Mouse (Mus musculus) left cerebral cortex, postnatal 25 days (tissue): ENCODE measurements around the gene Foxb2. TPM values are rescaled to one million over a fixed set of nuclear protein-coding genes. Genes with fewer than 3 reads are reported as not detected.
"Not testable (repeated sequence)": the region's sequence is repeated elsewhere in the genome, so short reads cannot be mapped to it uniquely, and the experiment has no call there.

ENCODE experiments used
- DNase-seq, 2 experiments: peaks; one replicate each; pipeline ENCODE4 v3.0.0; 2022; ENCODE audit warnings: low spot score in 2 of 2, mixed read lengths in 1 of 2
- intact Hi-C: fragments of 180-260 bp; cut with DNase I; formaldehyde crosslinking; loops from one replicate; pipeline ENCODE4 v1.15.1; 2025
- total RNA-seq, 2 experiments: library from RNA; stranded (reverse); gene quantifications; 2 replicates each; pipeline ENCODE4 v1.2.3; 2021

Gene Foxb2
- not detected for total RNA-seq

DNA sequence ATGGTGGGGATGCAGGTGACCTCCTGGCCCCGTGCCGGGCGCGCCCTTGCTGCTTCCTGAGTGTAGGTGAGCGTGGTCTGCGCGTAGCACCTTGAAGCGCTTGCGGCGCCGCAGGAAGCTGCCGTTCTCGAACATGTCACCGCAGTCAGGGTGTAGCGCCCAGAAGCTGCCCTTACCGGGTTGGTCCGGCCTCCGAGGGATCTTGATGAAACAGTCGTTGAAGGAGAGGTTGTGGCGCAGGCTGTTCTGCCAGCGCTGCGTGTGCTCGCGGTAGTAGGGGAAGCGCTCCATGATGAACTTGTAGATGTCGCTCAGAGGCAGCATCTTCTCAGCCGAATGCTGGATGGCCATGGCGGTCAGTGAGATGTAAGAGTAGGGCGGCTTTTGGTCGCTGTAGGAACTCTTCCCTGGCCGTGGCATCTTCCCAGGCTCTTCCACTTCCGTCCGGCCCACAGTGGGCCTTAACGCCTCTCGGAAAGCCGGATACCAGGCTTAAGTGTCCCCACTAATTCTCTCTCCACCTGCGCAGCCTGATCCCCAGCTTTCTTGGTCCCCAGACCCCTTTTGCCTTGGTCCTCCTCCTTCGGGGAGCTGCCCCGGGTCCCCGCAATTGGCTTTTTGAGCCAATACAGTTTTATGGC, at the start of gene Foxb2:
Foxb2 (minus strand) TSS at position 585 of the 641 bp plus-strand sequence.
- intact Hi-C loops = no loop called here
- peak in 1 of 2 experiments; percentile 10 for DNase-seq

DNA sequence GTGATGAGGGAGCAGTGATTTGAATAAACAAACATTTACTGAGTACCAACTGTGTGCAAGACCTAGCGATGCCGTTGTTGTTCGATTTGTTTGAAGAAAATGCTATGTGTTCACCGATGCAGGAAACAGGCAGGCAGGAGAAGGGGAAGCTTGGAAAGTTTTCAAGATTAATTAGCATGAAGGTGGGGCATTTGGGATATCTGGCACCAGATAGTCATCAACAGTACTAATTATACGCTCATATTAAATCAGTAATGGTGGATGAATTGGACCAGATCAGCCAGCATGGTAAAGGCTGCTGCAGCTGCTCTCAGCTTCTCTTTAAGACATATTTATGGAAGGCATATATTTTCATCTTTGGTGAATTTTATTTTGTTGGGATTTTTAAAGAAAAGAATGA, 37.9 kb upstream of the Foxb2 start:
- intact Hi-C loops = no loop called here
- no peak for DNase-seq

DNA sequence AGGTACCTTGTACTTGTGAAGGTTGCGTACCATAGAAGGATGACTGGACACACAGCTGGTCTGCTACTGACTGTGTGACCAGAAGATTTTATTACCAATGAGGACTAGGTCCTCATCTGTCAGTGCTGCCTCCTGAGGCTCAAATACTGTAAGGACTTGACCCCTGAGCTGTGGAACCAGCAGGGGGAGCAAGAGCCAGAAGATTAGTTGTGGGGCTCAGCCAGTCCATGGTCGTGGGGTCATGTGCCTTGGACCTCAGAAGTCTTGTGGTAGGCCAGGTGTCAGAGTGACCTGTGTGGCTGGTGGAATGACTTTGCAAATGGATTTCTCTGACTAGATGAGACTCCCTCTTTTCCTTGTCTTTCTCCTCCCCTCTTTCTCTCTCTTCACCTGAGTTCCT, 29.5 kb upstream of the Foxb2 start:
- intact Hi-C loops = no loop called here
- DNase-seq = no peak

DNA sequence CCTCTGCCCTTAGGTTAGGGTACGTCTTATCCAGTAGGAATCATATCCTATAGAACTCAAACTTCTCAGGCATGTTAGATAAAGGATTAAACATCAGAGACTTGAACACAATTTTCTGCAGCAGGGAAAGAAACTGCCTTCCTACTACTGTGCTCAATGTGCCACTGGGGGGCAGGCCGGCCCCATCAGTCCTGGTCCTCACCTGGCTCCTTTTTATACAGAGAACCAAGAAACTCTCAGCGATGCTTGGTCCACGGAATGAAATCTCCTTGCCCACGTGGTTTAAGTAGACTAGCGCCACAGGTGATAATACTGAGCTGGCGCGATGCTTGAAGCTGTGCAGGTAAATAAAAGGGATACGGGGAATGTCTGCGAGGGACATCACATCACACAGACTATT, 26.1 kb upstream of the Foxb2 start:
- DNase-seq = peak in 1 of 2 experiments; percentile 27

DNA sequence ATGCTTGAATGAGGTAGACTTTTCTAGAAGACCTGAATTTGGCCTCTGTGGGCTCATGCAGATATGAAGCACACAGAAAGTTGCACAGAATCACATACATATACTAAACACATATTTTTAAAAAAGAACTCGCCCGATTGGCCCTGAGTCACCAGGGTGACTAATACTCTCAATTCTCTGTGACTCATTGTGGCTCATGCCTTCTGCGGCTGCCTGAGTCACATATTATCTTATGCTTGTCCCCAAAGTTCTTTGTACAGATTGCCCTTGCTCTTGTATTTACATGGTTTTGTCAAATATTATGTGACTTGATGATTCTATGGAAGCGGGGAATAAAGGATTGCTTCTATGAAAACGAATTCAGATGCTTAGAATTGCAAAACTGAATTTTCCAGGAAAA, 25.0 kb upstream of the Foxb2 start:
- intact Hi-C loops = loop anchor here (5.0 to 10.0 kb wide), 2 partner anchors 134 to 486 kb away; no protein-coding TSS in a partner anchor
- peak in 1 of 2 experiments; percentile 38 for DNase-seq

More for the DNA sequence above, 26.1 kb upstream of the Foxb2 start:
- intact Hi-C loops = loop anchor here (5.0 to 10.0 kb wide), 2 partner anchors 133 to 485 kb away; no protein-coding TSS in a partner anchor

DNA sequence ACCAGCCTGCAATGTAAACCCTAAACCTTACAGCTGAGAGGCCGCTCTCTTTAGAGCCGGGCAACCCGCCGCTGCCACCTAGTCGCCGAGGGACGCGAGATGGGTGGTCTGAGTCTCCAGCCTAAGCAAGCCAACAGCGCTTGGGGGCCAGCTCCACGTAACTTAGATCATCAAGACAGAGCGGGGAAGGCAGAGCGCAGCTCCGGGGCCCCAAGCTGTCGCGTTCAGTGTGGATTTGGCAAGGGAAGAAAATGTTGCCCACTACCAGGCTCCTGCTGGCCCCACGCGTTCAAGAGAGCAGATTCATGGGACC, 2.8 kb upstream of the Foxb2 start:
- DNase-seq = no peak
- intact Hi-C loops = no loop called here

DNA sequence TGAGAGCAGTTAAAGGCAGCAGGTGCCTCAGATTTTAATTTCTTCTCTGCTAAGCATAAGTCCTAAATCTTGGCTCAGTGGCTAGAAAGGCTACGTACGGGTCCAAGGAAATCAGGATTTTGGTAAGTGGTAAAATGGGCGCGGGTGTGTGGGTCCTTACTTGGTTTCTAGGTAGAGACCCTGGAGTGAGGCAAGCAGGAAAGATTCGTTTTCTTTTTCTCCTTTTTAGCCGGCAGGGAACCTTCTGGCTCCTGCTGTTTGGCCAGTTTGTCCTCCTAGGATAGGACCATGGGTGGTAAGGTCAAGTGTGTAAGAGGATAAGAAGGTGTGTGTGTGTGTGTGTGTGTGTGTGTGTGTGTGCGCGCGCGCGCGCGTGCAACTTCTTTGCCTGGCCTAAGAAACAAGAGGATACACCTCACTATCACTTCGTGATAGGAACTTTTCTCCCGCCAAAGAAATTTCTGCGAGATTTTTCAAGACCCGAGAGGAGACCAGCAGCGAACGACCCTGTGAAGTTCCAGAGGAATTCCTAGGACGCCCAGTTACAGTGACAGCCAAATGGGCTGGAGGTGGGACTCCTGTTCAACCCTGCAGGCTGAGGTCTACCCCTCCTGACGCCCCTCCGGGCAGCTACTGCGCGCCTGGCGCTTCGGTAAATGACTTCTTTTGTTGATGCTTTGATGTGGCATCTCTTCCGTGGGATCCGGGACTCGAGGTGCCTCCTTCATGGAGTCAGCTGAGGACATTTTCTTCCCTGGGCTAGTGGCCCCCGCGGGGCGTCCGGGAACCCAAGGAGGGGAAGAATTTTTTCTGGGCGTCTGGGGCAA, 2.2 kb upstream of the Foxb2 start:
- DNase-seq = no peak
- intact Hi-C loops = no loop called here

DNA sequence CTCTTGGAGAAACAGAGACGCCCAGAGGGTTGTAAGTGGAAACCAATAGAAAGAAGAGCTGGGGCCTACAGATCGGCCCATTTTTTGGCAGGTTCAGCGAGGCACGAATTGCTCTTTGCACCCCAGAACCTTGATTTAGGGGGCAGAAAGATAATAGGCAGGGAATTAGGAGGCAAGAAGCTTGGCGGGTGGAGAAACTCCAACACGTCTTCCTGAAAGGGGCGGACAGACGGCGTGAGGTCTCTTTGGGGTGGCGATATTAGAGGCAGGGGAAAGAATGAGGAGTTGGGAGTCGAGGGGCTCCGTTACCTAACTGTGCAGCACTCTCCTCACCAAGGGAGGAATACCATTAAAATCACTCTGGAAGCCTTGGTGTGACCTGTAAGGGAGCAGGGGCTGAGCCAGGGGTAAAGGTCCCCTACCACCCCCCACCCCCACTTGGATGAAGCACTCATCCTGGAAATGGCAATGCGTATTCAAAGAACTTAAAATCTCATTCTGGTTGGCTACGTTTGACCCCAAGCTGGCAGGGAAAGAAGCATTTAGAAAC, 1.5 kb upstream of the Foxb2 start:
- intact Hi-C loops = no loop called here
- no peak for DNase-seq

DNA sequence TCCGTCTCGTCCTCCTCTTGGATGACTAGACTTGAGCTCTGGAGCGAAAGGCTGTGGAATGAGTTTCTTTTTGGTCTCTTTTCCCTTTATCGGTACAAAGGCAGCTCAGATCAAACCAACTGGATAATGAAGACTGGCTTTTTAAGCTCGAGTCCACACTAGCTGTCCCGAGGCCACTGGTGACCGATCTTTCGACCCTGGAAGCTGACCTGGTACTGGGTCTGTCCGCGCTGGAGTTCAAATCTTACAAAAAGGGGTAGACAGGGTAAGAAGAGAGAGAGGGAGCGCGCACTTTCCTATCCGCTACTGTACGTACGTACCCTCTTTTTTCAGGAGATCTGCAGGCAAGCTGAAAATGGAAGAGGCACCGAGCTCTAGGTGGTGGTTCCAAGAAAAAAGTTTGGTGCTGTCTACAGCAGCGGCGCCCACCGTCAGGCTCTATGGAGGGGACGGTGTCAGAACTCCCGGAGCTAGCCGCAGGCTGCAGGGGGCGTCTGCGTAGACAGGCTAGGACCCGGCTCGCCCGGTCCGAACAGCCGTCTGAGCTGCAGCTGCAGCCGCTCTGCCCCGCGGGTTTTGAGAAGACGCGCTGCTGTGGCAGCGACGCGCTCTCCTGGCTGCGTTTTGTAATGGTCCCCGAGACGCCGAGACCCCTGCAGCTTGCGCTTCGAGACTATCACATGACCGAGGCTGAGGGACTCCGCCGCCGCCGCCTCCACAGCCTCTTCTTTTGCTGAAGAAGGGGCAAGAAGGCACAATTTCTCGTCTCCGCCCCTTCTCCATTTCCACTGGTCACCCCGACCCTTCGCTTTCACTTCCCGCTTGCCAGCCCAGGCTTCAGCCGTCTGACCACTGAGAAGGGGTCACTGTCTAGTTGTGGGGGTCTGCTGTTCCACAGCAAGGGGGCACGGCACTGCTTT, 597 bp upstream of the Foxb2 start:
- DNase-seq = peak in 1 of 2 experiments; percentile 4
- intact Hi-C loops = no loop called here

DNA sequence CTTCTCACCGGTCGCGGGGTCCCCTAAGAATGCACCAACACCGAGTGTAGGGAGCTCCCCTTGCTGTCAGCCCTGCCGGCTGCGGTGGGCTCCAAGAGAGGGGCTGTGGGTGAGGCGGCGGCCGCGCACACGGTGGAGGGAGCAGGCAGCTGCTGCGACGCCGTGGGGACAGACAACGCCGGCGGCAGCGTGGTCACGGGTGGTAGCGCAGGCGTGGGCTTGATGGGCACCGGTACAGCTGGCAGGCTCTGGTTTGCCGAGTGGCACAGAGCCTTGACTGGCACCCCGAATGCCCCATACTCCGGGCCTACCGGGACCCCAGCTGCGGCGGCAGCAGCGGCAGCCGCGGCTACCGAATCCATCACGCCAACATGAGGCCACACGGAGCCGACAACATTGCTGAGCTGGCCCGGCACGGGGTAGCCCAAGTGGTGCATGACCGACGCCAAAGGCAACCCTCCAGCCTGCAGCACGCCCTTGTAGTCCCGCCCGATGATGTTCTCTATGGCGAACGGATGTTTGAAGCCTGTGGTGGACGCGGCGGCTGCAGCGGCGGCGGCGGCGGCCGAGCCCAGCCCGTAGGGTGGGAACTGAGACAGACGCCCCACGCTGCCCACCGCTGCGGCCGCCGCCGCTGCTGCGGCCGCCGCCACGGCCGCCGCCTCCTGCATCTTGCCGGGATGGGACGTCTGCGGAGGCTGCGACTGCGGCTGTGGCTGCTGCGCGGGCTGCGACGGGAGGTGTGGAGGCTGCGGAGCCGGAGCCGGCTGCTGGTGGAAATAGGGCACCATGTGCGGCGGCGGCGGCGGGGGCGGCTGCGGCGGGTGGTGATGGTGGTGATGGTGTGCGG, 1.0 kb downstream of the Foxb2 start:
- intact Hi-C loops = no loop called here
- DNase-seq = peak in 1 of 2 experiments; percentile 28

DNA sequence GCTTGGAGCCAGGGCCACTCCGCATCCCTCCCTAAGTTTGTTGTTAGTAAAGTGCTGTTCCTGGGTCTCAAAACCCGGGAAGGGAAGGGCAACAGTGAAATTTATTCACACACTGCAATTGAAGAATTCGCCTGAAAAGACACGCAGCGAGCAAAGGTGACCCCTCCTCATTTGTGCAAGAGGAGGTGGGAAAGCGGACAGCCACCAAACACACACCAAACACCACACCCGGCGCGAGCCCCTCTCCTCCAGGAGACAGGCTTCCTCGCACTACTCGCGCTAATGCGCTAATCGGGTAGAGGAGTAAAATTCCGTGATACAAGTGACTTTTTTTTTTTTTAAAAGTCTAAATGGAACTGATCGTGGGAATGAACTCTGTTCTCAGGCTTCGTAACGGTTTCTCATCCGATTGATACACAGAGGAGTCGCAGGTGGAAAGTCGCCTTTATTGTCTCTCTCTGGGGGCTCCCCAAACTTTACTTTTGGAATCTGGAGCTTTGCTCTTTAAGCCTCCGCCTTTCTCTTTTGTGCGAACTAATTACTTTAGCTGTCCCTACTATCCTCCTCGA, 2.3 kb downstream of the Foxb2 start:
- intact Hi-C loops = no loop called here
- DNase-seq = no peak

DNA sequence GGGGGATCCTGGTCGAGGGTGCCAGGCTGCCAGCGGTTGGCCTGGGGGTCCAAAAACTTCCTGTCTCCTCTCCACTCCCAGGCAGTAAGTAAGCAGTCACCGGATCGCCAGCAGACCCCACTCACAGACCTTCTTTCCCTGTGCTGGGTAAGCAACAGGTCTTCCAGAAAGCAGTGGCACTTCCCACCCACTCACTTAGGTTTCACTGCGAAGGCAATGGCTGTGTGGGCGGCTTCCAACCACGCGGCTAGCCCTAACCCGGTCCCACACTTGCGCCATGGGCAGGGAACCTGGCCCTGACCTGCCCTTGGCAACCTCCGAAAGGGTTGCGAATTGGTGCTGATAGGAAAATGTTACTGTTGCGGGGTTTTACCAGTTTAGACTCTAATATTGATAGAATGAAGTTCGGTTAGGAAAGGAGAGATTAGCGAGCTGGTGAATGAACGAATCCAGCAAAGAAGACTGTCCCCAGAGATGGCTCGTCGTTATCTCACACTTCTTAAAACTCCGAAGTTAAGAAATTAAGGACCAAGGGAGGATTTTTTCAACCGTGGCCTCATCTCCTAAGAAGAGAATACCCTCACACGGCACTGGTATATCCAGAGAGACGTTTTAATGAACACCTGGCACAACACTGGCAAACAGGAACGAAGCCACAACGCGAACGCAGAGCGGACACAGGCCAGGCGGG, 3.0 kb downstream of the Foxb2 start:
- DNase-seq = no peak
- intact Hi-C loops = no loop called here

DNA sequence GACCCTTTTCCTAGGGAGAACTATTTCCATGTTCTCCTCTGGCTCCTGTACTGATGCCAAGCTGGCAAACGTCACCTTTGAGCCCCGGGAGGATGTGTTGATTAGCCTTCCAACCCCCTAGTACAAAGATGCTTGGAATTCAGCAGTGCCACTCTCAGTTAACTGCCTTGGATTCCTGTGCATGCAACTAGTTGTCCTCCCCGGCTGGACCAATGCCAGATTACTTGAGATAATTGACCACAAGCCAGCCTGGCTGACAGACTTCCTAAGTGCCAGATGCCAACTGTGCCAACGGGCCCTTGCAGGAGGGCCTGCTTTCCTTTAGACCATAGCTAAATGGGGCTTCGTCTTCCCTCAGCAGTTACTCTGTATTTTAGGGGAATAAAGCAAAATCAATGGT, 5.1 kb downstream of the Foxb2 start:
- intact Hi-C loops = no loop called here
- DNase-seq = no peak

DNA sequence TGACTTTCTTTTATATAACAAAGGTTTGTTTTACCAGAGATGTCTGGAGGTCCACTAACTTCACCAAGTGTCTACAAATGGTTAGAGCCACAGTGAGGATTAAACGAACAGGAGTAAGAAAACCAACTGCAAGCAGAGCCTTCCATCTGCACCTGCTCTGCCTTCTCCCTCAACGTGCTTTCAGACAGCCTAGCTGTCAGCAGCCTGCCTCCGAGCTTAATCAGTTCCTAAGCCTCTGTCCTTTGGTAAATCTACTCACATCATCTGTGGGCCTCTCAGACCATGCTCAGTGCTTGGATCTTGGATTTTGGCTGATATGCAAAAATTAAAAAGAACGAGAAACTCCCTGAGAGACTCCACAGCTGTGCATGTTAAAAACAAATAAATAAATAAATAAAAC, 15.0 kb downstream of the Foxb2 start:
- intact Hi-C loops = no loop called here
- DNase-seq = no peak

DNA sequence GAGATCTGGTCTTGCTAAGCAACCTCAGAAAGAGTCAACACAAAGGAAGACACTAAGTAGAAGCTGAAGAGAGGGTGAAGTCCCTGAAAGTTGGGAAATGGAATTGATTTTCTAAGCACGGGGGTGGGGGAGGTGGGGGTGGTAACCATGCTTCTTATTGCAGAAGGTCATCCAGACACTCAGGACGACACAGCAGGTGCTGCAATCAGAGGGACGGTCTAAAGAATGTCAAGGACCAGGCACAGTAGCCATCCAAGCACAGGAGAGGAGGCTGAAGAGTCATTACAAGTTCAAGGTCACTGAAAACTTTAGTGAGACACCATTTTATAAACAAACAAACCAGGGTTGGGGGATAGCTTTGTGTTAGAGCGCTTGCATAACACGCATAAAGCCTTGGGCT, 16.9 kb downstream of the Foxb2 start:
- intact Hi-C loops = no loop called here
- DNase-seq = no peak

DNA sequence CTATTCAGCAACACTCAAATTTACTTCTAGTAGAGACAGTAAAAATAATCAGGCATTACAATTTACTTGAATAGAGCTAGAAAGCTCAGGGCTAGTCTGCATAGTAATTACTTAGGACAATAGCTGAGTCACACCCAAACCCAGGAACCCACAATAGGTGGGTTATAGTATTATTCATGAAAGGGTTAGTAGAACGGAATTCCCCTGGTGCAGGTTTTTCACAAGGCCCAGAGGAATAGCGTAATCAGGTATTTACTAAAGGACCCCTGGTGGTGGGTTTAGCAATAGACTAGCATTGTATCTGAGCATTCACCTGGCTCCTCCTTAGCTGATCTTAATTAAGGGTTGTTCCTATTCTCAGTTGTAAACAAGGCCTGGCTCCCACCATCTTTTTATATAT, 29.5 kb downstream of the Foxb2 start:
- DNase-seq, intact Hi-C loops: not testable (repeated sequence)

DNA sequence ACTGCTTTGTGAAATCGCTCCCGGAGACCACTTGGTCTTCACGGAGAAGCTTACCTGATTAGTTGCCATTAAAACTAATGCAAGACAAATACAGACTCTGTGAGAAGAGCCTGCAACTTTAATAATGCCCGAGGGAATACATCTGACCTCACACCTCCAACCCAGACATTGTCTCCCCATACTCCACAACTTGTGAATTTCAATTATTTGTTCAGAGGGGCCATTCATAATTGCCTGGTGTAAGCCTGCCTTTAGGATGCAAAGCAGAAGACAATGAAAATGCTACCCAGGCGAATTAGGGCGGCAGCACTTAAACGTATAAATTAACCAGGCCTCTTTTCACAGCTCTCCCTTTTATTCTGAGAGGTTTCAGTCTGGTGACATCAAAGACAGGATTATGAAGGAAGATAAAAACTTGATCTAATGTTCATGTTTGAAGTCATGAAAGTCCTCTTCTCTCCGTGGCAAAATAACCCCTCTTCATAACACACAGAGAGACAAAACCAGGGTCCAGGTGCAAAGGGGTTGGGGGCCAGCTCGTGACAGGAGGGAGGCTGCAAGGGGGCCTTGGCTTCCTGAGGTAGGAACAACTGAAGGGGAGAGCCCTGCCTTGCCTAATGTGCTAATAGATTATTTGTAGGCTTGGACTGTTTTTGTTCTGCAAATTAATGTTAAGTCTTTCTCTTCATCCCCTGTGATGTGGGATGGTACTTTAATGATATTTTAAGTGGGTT, 31.9 kb downstream of the Foxb2 start:
- no peak for DNase-seq
- intact Hi-C loops = no loop called here

DNA sequence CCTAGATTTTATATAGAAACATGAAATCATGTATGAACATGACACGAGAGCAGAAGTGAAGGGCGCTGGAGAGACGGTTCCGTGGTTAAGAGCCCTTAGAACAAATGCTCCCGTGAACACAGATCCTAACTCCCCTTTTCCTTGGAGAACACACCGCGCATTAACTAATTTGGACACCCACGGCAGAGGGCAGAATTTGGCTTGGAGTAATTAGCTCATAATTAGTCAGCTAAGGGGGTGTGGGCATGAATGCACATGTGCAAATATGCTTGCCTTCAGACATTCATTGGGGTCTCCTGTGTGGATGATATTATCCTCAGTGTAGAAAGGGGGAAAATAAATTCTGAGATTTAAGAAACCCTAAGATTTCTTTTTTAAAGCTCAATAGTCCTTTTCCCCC, 32.6 kb downstream of the Foxb2 start:
- intact Hi-C loops = no loop called here
- DNase-seq = no peak
